Mouse (Mus musculus) kidney, adult 11 months (tissue): ENCODE data around the gene Ly6g6d.

Source experiments
- DNase-seq: peaks from one replicate; pipeline ENCODE4 v3.0.0; 2022

The Ly6g6d gene

GRCm38 (mm10) chr17:35097164-35097655, 19.3 kb upstream of the Ly6g6d start:
- DNase-seq = no peak

GRCm38 (mm10) chr17:35096597-35096996, 18.7 kb upstream of the Ly6g6d start:
- DNase-seq = no peak

DNA sequence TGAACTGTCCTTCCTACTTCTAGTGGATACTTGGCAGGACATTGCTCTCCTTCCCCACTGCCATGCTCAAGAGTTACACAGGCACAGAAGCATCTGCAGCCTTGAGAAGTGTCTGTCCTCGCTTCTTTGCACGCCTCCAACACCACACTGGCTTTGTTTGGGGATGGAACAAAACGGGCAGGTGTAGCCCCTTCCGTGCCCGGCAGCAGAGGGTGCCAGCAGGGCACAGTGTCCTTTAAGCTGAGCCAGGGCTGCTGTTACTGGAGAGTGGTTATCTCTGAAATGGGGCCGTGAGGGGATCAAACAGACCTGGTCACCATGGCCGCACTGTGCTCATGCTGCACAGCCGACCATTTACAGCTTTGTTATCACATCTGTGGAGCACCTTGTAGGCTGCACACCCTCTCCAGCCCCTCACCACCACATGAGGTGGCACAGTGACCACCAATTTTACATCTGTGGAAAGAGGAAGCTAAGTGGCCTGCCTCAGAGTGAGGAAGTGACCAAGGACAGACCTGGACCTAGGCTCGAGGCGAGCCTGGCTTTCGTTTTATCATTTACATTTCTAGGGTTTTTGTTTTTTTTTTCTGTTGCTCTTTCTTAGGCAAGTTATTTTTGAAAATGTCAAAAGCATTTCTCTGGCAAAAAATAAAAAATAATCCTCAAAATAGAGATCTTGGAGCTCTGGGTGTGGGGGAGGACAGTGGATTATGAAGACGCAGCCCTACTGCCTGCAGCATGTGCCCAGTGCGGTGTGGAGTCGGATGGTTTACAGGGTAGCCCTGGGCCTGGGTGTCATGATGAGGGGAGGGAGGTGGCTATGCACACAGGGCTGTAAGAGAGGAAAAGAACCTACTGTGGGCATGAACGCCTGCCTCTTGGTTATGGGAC, 16.9 kb upstream of the Ly6g6d start:
- no peak for DNase-seq

- no peak for DNase-seq
Observed at GRCm38 (mm10) chr17:35092403-35093198, 14.7 kb upstream of the Ly6g6d start.

GRCm38 (mm10) chr17:35090166-35090932, 12.5 kb upstream of the Ly6g6d start:
- DNase-seq = no peak

GRCm38 (mm10) chr17:35088825-35089644, 11.2 kb upstream of the Ly6g6d start, which contains the start of gene Abhd16a:
TSS of gene Abhd16a (plus strand) at chr17:35089263.
- DNase-seq = peak; percentile 93

- DNase-seq = no peak
Observed at GRCm38 (mm10) chr17:35088151-35088550, 10.3 kb upstream of the Ly6g6d start.

DNA sequence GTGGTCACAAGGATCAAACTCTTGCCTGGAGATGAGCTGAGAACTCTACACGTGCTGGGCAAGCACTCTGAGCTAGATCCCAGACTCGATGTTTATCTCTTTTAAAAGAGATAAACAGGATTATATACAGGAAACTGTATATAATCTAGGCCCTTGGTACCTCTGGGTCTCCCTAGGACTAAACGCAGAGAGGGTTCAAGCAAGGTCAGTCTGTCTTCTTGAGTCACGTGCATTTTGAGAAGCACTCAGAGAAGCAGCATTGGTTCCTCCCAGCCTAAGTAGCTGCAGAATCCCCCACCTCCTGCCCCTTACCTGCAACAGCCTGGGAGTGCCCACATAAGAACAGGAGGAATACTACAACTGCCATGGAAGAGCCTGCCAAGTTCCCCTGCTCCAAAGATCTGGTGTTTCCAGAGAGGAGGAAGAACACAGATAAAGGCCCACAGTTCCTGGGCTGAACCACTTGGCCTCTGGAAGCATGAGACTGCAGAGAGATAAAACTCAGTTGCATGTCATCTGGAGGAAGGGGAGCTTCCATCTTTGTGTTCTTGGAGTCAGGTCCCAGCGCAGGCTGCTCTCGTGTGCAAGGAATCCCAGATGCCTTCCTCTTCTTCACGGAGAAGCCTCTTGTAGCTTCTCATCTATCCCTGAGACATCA, 7.5 kb upstream of the Ly6g6d start, which contains the start of gene Ly6g6f:
Gene Ly6g6f, minus strand, starts transcription at position 403 of the 658 bp plus-strand sequence.
- no peak for DNase-seq

- DNase-seq = no peak
Observed at GRCm38 (mm10) chr17:35083929-35084497, 6.1 kb upstream of the Ly6g6d start.

- DNase-seq = no peak
Observed at GRCm38 (mm10) chr17:35082841-35083576, 5.1 kb upstream of the Ly6g6d start.

DNA sequence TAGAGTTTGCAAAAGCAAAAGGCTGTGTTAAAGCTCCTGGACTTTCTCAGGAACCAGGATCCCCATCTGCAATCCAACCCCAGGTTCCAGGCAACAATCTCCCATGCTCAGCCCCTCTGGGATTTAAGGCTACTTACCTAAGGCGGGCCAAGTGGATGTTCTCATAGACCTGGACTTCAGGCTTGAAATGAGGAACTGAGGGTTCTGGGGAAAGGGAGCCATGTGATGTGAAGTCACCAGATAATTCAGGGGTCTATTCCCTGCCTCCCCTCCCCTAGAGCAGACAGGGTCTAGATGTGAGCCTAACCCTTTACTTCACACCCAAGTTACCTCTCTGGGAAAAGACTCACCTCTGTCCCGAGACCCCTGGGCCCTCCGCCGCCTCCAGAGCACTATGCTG, 2.8 kb upstream of the Ly6g6d start:
- DNase-seq = no peak

DNA sequence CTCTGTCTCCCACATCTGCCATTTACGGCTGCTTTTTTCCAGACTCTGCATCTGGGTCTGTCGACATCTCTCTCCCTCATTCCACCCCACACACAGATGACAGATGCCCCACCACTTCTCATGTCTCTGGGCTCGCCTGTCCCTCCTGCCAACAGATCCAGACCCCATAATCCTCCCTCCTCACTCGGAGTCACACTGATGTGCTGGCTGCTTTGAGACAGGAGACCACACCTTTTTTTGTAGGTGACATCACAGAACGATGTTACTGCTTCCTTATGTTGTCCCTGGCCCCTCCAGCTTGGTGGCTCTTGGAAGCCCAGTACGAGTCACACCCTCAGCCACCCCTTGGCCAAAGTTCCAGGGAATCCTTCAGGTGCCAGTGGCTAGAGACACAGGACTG, 2.4 kb upstream of the Ly6g6d start:
- no peak for DNase-seq

DNA sequence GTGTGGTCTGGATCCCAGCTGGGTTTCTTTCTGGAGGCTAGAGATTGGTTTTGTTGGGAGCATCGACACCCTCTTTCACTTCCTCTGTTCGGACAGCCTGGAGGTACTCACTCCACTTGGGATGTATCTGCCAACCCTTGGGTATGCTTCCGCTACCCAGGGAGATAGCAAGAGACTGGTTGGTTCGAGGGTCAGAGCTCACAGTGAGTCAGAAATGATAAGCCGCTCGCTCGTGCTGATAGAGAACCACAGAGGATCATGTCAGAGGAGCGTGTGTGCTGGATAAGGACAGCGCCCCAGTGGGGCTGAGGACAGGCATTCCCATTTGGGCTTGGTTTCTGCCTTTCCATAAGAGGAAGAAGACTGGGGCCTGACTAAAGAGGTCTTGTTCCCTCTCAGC, 1.9 kb upstream of the Ly6g6d start:
- no peak for DNase-seq

DNA sequence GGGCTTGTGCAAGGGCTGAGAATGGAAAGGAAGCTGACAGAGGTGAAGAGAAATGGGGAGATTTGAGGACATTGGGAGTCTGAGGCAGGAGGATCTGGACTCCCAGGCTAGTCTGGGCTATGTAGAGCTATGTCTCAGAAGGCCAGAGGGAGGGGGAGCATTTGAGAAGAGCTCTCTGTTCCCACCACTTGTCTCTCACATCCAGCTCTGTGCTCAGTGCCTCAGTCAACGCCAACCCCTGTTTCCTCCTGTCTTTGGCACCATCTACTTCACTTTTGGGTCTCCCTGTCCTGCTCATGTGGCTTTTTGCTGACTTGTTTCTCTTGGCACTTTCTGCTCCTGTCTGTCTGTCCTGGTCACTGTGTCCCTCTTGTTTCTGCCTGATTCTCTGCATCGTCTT, 580 bp downstream of the Ly6g6d start:
- DNase-seq = no peak

DNA sequence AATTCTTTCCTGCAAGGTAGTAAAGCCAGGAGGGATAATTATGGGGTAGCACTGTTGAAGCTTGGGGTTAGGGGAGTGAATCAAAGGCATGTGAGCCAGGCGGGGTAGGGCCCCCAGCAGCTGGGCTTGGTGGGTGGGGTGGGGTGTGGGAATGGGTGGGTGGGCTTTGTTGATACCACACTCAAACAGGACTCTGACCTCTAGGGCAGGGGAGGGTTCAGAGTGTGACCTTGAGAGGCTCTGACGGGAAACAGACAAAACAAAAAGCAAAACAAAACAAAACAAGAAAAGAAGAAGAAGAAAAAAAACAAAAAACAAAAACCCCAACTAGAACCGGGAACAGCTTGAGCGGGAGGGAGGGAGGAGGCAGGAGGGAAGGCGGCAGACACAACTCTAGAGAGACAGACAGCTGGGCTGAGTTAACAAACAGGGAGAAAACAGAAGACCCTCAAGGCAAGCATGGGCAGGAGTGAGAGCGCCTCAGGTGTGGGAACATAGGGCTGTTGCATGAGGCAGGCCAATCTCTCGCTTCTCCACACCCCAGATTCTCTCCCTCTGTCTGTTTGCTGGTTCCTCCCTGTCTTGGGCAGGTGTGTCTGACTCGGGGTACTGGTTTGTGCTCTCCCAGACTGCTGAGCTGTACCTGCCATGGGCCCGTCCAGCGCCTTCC, 1.2 kb downstream of the Ly6g6d start, which contains the start of gene Ly6g6e:
Gene Ly6g6e, plus strand, starts transcription at position 396 of the 670 bp plus-strand sequence.
- DNase-seq = no peak

- DNase-seq = no peak
Observed at GRCm38 (mm10) chr17:35074097-35074496, 3.8 kb downstream of the Ly6g6d start.

DNA sequence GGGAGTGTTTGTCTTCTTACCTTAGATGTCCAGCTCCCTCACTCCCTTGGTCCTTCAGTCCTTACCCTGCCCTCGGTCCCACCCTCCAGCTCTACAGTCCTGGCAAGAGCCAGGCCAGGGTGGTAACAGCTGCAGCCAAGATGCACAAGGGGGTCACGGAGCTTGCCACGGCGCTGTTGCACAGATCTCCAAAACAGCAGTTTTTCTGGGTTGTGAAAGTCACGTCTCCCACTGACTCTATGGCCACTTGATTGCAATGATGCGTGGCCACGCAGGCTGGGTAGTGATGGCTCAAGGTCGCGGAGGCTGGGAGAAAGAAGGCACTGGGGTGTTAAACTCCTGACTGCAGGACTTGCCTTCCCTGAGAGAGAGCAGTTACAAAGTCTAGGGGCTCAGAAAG, 6.4 kb downstream of the Ly6g6d start:
- DNase-seq = no peak

GRCm38 (mm10) chr17:35070556-35071229, 7.2 kb downstream of the Ly6g6d start:
- DNase-seq = no peak
